Mouse (Mus musculus) spleen, adult 12 weeks (tissue): Measurements from ENCODE around the gene Arhgap27.

Source experiments
- DNase-seq: peaks from one replicate; pipeline ENCODE4 v3.0.0; 2022; ENCODE audit warnings: low spot score

Gene Arhgap27

DNA sequence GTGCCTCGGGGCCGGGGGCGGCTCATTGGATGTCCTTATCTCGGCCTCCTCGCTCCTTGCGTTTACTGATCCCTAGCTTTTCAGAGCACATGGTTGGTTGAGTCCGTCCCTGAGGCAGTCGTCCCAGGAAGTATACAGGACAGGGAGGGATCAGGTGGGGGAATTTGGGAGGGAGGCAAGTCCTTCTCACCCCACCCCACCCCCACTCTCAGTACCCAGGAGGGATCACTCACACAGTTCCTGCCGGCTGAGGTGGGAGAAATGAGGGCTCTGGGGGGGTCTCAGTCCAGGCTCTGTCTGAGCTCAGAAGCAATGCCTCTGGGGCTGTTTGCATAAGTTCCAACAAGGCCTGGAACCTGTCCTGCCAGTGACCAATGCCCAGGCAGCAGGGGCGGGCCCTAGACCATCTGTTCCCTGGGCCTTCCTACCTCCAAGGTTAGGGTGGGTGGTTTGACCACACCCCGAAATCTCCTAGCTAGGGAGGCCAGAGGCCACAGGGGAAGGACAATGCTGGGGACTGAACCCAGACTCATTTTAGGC is 7.4 kb downstream of the Arhgap27 start:
- no peak for DNase-seq

DNA sequence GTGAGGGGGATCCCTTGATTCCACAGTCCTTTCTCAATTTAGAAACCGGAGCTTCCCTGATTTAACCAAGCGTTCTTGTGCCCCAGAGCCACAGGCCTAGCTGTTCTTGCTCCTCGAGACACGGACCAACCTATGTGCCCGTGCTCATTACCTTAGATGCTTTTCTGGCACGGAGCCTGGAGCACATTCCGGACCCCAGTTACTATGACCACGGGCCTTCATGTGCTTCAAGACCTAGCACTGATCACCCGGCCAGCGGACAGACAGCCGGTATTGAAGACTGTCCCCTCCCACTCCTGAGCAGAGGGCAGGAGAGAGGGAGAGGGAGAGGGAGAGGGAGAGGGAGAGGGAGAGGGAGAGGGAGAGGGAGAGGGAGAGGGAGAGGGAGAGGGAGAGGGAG is 8.2 kb downstream of the Arhgap27 start:
- no peak for DNase-seq

DNA sequence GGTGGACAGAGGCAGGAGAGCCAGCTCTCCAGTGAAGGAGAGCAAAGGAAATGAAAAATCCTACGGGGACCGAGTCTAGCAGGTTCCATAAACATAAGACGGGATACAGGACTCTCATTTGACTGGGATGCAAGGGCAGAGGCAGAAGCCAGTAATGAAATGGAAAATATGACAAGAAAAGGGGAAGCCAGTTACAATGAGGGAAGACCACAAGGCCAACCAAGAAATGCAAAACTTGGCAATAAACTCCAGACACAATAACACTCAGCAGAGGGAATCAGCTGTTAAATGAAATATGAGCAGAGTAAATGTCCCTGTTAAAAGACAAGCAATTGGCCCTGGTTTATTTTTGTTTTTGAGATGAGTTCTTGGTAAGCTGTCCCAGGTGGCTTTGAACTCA is 9.5 kb downstream of the Arhgap27 start:
- no peak for DNase-seq

- no peak for DNase-seq
Measured at GRCm38 (mm10) chr11:103352239-103352814, 11.2 kb downstream of the Arhgap27 start.

DNA sequence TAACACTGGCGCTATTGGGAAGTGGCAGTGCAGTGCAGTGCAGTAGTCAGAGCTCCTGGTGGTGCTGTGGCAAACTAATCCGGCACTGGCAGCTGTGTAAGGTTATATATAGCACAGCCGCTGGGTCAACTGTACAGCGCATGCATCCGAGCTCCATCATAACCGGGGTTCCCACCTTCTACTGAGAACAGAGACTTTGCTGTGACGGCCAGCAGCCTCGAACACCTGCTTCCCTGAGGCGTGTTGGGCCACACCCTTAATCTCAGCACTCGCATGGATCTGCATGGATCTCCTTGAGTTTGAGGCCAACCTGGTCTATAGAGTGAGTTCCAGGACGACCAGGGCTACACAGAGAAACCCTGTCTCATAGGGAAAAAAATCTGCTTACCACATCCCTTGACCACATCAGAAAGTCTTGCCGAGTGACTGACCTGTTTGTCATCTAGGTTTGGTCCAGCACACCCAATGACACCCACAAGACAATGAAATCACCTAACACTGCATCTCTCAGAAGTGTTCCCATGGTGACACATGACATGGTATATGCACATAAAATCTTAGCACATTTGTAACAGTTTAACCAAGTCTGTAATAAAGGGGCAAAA is 12.7 kb downstream of the Arhgap27 start:
- DNase-seq: no peak

DNA sequence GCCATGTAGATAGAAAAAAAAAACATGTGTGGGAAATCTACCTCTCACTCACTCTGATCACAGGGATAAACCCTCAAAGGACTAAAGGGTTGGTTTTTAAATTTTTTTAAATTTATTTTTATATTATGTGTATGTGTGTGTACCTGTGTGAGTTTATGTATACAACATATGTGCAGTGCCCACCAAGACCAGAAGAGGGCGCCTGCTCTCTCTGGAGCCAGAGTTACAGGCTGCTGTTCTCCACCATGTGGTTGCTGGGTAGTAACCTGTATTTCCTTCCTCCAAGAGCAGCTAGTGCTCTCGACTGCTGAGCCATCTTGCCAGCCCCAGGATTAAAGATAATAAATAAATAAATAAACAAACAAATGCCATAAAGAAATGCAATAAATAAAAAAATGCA is 13.8 kb downstream of the Arhgap27 start:
- no peak for DNase-seq

DNA sequence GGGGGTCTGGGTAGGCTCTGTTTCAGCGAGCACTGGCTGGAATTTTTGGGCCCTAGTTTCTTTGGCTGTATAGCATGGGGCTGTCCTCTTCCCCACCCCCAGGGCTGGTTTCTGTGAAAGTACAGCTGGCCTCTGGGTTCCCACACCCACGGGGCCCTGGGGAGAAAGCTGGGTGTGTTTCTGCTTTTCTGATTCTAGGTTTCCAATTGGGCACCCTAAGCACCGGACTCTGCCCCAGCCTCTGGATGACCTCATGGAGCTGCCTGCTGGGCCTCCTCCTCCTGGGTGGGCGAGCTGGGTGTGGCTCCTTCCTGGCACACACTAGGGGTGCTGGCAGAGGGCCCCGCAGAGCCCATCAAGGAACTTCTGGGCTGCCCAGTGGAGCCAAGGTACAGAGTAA is 16.8 kb downstream of the Arhgap27 start:
- peak; percentile 37 for DNase-seq

DNA sequence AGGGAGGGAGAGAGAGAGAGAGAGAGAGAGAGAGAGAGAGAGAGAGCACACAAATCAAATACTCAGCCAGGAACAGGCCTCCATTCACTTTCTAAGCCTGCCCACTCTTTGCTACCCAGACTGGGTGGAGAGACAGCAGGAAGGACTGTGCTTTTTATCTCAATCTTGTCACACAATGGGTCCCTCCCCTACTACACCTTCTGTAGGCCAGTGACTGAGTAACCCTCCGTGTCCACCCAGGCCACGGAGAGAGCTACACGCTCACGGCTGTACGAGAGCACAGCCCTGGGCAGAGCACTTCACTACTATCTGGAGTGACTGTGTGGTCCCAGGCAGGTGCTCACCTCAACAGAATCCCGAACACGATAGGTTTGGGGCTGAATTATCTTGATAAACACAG is 17.3 kb downstream of the Arhgap27 start:
- no peak for DNase-seq

GRCm38 (mm10) chr11:103345408-103346091 is 17.9 kb downstream of the Arhgap27 start:
- DNase-seq: no peak

DNA sequence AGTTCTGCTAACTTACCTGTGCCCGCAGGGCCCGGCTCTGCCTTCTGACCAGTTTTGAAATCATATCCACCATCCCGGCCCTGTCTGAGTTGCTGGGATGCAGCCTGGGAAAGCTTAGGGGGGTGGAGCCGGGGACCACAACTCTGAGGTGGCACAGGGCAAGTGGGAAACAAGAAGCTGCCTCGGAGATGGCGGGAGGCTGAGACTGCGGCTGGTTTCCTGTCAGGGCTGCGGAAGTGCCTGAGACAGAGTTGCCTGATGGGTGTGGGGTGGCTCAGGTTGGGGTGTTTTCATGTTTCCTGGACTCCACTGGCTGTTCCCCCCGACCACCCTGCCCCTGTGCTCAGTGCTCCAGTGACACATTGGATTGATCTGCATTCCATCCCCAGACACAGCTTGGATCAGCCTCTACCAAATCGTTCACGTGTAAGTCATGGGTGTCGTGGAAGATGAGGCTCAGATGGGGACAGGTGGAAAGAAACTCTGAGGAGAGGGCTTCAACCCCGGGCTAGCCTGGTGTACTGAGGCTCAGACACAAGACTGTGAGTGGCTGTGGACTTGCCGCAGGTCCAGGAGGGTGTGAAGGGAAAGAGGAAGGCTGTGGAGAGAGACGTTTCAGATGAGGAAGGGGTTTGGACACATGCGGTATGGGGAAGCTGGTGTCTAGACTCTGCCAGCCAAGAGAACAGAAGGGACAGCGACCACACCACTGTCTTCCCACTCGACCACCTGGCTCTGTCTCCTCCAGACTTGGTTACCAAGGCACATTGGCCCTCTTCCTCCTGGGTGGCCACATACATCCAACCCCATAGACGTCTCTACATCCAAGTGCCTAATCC is 18.8 kb downstream of the Arhgap27 start:
- DNase-seq: no peak

DNA sequence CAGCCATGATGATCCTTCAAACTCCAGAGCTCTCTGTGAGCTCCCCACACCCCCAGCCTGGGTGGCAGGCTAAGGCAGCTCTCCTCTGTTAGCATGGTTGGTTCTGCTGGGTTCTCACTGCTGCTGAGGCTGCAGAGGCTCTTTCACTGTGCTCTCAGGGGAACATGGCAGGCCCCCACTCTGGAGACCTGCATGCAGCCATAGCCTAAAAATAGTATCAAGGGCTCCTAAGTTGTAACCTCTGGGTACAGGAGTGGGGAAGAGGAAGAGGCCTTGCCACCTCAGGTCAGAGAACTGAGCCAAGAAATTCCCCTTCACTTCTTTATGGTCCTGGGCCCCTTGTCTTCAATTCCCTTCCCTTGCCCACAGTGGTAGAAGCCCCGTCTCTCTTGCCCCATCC is 19.6 kb downstream of the Arhgap27 start:
- no peak for DNase-seq

DNA sequence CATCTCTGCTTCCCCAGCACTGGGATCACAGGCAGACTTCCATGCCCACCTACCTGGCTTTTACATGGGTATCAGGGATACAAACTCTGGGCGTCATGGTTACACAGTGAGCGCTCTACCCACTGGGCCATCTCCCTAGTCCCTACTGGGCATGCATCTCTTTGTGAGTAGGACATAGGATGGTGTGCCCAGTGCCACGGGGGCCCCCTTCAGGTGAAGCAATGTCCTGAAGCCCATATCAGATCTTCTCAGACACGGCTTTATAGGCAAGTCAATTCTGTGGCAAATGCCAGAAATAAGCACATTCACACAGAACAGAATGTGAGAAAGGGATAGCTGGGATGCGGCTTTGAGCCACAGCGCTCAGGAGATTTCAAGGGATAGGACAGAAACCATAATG is 20.4 kb downstream of the Arhgap27 start:
- DNase-seq: no peak

DNA sequence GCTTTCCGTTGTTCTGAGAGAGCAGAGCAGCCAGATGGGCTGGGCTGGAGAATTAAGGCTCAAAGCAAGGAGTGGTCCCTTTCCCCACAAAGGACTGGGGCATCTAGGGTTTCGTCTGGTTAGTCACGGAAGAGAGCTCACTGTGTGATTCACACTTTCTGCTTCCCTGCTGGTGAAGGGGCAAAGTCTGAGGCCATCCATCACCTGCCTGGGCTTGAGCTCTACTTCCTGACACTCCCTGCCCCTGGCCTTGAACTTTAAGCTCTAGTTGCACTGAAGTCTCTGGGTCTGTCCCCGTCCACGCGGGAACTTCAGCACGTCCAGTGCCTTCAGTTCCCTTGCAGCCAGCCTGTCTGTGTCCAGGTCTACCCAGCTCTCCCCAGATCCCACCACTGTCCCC is 22.8 kb downstream of the Arhgap27 start:
- DNase-seq: no peak

- DNase-seq: no peak
Measured at GRCm38 (mm10) chr11:103340130-103340529, 23.4 kb downstream of the Arhgap27 start.

GRCm38 (mm10) chr11:103339414-103340119 is 23.9 kb downstream of the Arhgap27 start:
- no peak for DNase-seq

- no peak for DNase-seq
Measured at GRCm38 (mm10) chr11:103338671-103339070, 24.8 kb downstream of the Arhgap27 start.

DNA sequence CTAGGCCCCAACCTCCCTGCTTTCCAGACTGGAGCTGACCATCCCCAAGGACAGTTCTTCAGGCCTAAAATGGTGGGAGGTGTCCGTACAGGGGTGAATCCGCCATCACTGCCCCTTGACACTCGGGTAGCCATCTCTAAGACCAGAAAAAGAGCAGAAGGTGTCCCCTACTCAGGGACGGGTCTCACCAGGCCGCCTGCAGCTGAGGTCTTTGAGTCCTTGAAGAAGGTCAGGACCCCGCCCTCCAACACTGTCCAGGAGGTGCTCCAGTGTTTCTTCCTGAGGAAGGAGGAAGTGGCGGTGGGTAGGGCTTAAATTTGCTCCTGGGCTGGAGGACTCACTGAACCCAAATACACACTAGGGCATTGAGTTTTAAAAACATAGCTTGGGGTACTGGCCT is 25.4 kb downstream of the Arhgap27 start:
- no peak for DNase-seq

GRCm38 (mm10) chr11:103337180-103337579 is 26.3 kb downstream of the Arhgap27 start:
- no peak for DNase-seq

DNA sequence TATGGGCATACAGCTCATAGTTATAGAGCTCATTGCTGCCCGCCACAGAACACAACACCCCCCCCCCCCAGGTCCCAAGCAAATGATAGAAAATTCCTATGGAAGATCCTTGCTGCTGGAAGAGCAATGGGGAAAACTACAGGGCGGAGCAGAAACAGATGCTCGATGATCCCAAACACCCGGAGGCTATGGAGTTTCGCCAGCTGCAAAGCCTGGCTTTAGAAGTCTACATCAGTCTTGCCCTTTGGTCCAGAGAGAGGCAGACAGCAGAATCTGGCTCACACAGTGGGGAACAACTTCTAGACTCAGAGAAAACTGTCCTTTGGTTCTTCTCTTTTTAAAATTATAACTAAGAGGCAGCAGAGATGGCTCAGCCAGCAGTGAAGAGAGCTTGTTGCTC is 27.9 kb downstream of the Arhgap27 start:
- DNase-seq: no peak

- DNase-seq: no peak
Measured at GRCm38 (mm10) chr11:103334925-103335324, 28.6 kb downstream of the Arhgap27 start.

- DNase-seq: no peak
Measured at GRCm38 (mm10) chr11:103333719-103334398, 29.6 kb downstream of the Arhgap27 start.
